Mouse (Mus musculus): Measurements from ENCODE around the gene Ly6g6d.

Gene Ly6g6d

DNA sequence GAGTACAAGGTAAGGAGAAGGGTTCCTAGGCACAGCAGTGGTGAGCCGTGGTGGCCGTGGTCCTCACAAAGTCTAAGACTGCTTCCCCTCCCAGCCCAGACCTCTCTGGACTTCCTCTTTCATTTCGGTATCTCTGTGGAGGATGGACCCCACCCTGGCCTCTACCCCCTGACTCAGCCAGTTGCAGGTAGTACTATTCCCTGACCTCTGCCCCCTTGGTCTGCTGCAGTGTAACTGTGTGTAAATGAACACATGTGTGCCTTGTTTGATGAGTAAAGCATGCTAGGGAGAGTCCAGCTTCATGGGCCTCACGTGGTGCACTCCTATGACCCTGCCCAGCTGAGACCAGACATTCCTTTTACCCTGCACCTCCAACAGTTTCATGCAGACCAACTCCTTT lies 54.1 kb downstream of the Ly6g6d start:
- no peak for DNase-seq (ENCODE audit: low spot score)

DNA sequence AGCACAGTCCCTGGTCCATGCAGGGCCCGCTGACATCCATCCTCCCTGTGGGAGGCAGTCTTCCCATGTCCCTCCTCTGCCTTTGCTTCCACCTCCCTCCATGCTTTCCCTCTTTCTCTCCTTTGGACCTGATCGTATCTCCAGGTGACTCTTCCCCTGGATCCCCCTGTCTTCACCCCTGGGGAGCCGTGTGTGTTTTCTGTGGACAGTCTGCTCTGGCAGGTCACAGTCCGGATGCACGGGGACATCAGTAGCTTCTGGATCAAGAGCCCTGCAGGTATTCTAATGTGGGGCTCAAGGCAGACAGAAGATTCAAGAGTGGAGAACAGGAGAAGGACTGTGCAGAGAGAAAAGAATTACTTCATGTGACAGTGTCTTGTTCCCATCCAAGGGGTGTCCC lies 54.6 kb downstream of the Ly6g6d start:
- no peak for DNase-seq (ENCODE audit: low spot score)

DNA sequence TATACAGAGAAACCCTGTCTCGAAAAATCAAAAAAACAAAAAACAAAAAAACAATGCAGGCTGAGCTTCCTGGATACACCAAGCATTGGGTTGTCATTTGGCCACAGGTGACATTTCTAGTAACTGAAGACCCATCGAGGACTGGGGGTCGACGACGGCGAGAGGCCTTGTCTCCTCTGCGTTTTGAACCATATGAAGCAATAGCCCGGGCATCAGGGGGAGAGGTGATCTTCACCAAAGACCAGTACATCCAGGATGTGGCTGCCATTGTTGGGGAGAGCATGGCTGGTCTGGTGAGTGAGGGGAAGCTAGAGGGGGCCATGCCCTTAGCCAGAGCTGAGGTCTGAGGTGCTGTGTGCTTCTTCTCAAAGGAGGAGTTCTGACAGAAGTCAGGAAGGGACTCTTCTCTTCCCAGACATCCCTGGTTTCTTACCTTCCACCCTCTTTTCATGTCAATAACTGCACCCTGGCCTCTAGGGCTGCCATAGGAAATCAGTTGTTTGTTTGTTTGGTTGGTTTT lies 55.3 kb downstream of the Ly6g6d start:
- no peak for DNase-seq (ENCODE audit: low spot score)

DNA sequence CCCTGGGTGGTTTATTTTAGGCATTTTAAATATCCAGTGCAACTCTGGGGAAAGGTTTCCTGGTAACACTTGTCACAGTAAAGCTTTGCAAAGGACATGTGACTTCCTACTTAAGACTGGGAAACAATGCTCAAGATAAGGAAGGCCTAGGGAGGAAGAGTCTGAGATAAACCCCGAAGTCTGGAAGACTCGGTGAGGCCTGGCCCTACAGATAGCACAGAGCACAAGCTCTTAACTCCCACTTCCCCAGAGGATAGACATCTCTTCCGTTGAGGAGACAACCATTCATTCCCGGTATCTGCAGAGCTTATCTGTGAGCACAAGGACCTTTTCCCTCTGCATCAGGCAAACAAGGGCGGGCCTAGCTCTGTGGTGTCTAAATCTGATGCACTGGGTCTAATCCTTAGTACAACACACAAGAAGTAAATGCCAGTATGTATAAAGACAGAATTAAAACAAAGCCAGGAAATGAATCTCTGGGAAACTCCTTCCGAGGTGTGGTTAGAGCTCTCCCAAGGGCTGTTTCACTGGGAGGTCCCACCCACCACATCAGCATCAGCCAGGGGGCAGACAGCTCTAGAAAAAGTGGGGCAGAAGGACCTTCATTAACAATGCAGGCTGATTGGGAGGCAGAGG lies 55.9 kb downstream of the Ly6g6d start:
- no peak for DNase-seq (ENCODE audit: low spot score)
